Mouse (Mus musculus): Measurements from ENCODE around the gene Fbn1.
"Not testable (repeated sequence)": the region's sequence is repeated elsewhere in the genome, so short reads cannot be mapped to it uniquely, and the experiment has no call there.

Gene Fbn1

GRCm38 (mm10) chr2:125293969-125294491 lies 213.8 kb downstream of the Fbn1 start:
- no peak for DNase-seq (ENCODE audit: low read depth, low spot score)

- DNase-seq (ENCODE audit: low read depth, low spot score): no peak
Observed at GRCm38 (mm10) chr2:125292616-125293015, 215.2 kb downstream of the Fbn1 start.

GRCm38 (mm10) chr2:125291101-125291500 lies 216.7 kb downstream of the Fbn1 start:
- DNase-seq (ENCODE audit: low read depth, low spot score): no peak

GRCm38 (mm10) chr2:125290197-125290965 lies 217.4 kb downstream of the Fbn1 start:
- no peak for DNase-seq (ENCODE audit: low read depth, low spot score)

- no peak for DNase-seq (ENCODE audit: low read depth, low spot score)
Observed at GRCm38 (mm10) chr2:125285777-125286176, 222.0 kb downstream of the Fbn1 start.

- DNase-seq (ENCODE audit: low read depth, low spot score): no peak
Observed at GRCm38 (mm10) chr2:125282334-125283206, 225.2 kb downstream of the Fbn1 start.

- DNase-seq (ENCODE audit: low read depth, low spot score): not testable (repeated sequence)
Observed at GRCm38 (mm10) chr2:125279995-125280394, 227.8 kb downstream of the Fbn1 start.

GRCm38 (mm10) chr2:125278474-125278873 lies 229.3 kb downstream of the Fbn1 start:
- no peak for DNase-seq (ENCODE audit: low read depth, low spot score)

- DNase-seq (ENCODE audit: low read depth, low spot score): no peak
Observed at GRCm38 (mm10) chr2:125276692-125277091, 231.1 kb downstream of the Fbn1 start.

- DNase-seq (ENCODE audit: low read depth, low spot score): no peak
Observed at GRCm38 (mm10) chr2:125275617-125276016, 232.2 kb downstream of the Fbn1 start.

GRCm38 (mm10) chr2:125268876-125269275 lies 238.9 kb downstream of the Fbn1 start:
- no peak for DNase-seq (ENCODE audit: low read depth, low spot score)

- no peak for DNase-seq (ENCODE audit: low read depth, low spot score)
Observed at GRCm38 (mm10) chr2:125263753-125264152, 244.0 kb downstream of the Fbn1 start.

- DNase-seq (ENCODE audit: low read depth, low spot score): no peak
Observed at GRCm38 (mm10) chr2:125263056-125263455, 244.7 kb downstream of the Fbn1 start.

- DNase-seq (ENCODE audit: low read depth, low spot score): no peak
Observed at GRCm38 (mm10) chr2:125260326-125260725, 247.5 kb downstream of the Fbn1 start.

GRCm38 (mm10) chr2:125259230-125260120 lies 248.3 kb downstream of the Fbn1 start:
- DNase-seq (ENCODE audit: low read depth, low spot score): no peak

GRCm38 (mm10) chr2:125255886-125256285 lies 251.9 kb downstream of the Fbn1 start:
- no peak for DNase-seq (ENCODE audit: low read depth, low spot score)

GRCm38 (mm10) chr2:125254630-125255029 lies 253.2 kb downstream of the Fbn1 start:
- DNase-seq (ENCODE audit: low read depth, low spot score): no peak

- no peak for DNase-seq (ENCODE audit: low read depth, low spot score)
Observed at GRCm38 (mm10) chr2:125253699-125254098, 254.1 kb downstream of the Fbn1 start.

GRCm38 (mm10) chr2:125252275-125252674 lies 255.5 kb downstream of the Fbn1 start:
- DNase-seq (ENCODE audit: low read depth, low spot score): no peak

- no peak for DNase-seq (ENCODE audit: low read depth, low spot score)
Observed at GRCm38 (mm10) chr2:125251781-125252180, 256.0 kb downstream of the Fbn1 start.
